Mouse (Mus musculus) retina, adult 2 months (tissue): ENCODE data around the gene Srsf9.
"Not testable (repeated sequence)": the region's sequence is repeated elsewhere in the genome, so short reads cannot be mapped to it uniquely, and the experiment has no call there.

Experiments used
- DNase-seq: peaks from one replicate; pipeline ENCODE4 v3.0.0-alpha.2; 2012; ENCODE audit warnings: low read depth, low spot score

Gene Srsf9

DNA sequence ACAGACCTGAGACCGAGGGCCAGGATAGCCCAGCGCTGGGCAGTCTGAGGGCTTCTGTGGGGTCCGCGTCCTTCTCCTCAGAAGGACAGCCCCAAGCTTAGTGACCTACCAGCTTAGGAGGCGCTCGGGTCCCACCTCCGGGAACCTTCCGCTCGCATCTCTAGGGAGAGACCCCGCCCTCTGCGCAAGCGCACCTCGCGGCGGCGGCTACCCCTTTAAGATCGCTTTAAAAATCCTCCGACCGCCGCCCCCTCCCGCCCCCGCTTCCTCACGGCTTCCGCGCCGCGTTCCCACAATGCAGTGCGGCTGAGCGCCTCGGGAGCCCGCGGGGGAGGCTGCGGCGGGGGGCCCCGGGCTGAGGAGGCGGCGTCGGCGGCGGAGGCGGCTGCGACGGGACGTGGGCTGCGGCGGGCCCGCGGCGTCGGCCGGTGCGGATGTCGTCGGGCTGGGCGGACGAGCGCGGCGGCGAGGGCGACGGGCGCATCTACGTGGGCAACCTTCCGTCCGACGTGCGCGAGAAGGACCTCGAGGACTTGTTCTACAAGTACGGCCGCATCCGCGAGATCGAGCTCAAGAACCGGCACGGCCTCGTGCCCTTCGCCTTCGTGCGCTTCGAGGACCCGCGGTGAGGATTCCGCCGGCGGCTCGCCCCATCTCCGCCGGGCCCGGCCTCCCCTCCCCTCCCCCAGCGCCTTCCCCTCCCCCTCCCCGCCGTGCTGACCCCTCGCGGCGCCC, at the start of gene Srsf9:
Srsf9 (plus strand) TSS at position 303 of the 735 bp plus-strand sequence.
- peak; percentile 91 for DNase-seq

DNA sequence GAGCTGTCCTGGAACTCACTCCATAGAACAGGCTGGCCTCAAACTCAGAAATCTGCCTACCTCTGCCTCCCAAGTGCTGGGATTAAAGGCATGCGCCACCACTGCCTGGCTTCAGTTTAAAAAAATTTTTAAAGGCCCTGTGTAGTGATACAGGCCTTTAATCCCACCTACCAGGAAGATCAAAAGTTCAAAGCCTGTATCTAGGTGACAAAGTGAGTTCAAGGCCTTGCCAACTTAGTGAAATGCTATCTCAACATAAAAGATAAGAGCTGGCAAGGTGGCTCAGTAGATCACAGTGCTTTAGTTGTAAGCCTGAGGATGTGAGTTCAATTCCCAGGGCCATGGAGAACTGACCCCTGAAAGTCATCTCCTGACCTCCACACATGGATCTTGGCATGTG, 48.9 kb upstream of the Srsf9 start:
- DNase-seq, result no peak

DNA sequence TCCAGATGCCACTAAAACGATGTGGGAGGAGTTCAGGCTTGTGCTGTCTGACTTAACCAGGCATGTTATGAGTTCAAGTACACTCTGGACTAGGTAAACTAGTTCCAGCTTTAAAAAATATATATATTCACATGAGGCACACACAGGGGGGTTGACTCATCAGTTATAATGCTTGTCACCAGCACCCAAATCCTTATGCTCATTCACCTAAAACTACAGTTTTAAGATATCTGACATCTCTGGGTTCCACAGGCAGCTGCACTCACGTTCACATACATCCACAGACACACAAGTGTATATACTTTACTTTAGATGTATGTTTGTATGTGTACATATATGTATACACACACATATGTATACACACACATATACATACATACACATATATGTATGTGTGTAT, 48.2 kb upstream of the Srsf9 start:
- no peak for DNase-seq

DNA sequence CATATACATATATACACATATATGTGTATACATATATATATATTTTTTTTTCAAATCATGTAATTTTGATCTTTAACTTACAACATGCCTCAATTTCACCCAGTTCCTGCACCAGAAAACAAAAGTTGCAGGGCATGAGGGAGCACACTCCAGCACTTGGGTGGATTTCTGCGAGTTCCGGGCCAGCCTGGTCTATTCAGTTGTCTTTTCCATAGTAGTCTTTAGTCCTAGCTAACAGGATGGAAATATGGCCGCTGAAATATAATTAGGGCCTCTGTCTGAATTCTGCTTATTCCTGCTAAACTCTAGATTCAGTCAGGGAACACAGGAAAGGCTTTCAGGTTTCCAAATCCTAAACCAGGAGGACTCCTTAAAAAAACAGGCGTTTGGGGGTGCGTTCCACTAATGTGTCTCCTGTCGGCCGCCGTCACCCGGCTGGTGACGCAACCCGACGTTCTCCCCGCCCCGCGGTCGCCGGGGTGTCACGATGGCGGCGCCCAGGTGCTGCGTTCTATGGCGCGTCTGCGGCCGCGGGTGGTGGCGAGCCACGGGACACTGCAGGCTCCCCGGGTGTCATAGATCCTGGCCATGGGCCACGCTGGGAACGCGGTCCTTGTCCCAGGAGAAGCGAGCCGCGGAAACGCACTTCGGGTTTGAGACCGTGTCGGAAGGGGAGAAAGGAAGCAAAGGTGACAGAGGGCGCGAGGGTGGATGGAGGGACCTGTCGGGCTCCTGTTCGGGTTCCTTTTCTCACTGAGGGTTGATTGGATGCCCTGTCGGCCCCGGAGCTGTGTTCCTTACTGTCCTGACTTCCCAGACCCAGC, 47.5 kb upstream of the Srsf9 start, which contains the start of gene Coq5:
Coq5 (plus strand) TSS at position 441 of the 824 bp plus-strand sequence.
- DNase-seq, result peak; percentile 72

DNA sequence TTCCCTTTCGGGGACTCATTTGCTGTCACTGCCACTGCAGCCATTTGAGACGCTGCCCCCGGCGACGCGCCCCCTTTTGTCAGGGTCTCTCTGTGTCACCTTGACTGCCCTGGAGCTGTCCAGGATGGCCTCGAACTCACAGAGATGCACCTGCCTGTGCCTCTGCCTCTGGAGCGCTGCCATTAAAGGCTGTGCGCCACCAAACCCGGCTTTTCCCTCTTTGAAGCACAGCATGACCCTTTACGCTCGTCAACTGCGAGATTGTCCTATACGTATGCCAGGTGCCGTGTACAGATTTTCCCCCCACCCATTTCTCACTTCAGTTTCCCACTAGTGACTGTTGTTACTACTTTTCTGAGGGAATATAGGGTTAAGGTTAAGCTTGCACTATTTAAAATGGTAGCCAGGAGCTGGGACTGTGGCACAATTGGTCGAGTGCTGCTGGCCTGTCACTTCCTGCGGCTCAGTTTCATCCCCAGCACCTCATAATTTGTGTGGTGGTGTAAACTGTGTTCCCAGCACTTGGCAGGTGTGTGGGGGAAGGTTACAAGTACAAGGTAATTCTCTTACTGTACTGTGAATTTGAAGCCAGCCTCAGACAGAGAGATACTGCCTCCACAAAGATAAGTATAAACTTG, 46.8 kb upstream of the Srsf9 start:
- no peak for DNase-seq

DNA sequence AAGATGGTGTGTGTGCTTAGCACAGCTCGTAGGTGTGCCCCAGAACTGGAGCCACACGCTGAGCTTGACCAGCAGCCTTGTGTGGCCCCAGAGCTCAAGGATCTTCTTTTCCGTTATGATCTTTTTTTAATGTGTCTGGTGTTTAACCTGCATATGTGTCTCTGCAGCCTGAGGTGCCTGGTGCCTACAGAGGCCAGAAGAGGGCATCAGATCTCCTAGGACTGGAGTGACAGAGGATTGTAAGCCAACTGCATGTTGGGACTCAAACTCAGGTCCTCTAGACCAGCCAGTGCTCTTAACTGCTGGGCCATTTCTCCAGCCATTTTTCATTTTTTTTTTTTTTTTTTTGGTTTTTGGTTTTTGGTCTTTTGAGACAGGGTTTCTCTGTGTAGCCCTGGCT, 42.2 kb upstream of the Srsf9 start:
- no peak for DNase-seq

DNA sequence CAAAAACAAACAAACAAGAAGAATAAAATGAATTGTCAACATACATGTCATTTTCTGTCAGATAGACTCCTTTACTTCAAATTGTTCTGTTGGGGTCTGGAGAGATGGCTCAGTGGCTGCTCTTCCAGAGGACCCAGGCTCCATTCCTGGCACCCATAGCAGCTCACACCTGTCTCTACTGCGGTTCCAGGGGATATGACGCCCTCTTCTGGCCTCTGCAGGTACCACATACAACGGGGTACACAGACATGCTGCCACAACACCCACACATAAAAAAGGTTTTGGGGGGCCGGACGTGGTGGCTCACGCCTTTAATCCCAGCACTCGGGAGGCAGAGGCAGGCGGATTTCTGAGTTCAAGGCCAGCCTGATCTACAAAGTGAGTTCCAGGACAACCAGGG, 32.8 kb upstream of the Srsf9 start:
- DNase-seq, result no peak

DNA sequence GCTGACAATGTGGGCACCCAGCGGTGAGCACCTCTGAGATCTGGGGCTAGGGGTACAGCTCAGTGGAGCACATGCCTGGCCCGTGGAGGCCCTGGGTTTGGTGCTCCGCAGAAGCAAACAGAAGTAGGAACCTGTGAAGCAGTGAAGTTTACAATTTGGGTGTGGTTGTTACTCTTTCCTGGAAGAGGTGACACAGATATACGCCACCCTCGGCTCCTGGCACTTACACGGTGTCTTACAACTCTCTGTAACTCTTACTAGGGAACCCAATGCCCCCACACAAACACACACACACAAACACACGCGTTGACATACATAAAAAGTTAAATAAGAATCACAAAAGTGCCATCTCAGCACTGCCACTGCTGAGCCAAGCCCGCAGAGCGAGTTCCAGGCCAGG, 30.6 kb upstream of the Srsf9 start:
- DNase-seq, result no peak

DNA sequence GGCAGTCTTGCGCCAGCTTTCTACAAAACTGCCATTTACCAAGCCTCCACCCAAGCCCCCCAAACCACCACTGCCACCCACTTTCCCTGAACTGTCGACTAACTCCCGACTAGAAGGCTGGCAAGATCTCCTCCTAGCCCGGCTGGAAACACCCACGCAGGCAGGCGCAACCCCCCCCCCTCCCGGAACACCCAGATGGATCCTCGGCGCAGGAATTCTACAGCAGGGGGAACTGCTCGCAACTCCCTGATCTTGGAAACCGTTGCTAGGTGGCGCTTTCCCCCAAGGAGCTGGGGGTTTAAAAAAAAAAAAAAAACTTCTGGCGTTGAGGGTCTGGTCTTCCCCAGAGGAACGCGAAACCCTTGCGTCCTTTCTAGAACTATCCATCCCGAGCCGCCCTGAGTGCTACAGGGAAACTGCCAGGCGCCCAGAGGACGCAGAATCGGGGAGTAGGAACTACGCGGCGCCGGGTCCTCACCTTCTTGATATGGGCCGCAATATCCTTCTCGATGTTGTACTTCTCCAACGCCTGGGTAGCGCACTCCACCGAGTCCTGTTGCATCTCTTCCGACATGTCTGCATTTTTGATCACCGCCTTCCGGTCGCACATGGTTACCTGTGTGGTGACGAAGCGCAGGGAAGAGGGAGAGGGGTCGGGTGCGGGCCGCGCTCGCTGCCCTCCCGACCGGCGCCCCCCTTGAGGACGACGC, 26.8 kb upstream of the Srsf9 start:
- peak; percentile 37 for DNase-seq

DNA sequence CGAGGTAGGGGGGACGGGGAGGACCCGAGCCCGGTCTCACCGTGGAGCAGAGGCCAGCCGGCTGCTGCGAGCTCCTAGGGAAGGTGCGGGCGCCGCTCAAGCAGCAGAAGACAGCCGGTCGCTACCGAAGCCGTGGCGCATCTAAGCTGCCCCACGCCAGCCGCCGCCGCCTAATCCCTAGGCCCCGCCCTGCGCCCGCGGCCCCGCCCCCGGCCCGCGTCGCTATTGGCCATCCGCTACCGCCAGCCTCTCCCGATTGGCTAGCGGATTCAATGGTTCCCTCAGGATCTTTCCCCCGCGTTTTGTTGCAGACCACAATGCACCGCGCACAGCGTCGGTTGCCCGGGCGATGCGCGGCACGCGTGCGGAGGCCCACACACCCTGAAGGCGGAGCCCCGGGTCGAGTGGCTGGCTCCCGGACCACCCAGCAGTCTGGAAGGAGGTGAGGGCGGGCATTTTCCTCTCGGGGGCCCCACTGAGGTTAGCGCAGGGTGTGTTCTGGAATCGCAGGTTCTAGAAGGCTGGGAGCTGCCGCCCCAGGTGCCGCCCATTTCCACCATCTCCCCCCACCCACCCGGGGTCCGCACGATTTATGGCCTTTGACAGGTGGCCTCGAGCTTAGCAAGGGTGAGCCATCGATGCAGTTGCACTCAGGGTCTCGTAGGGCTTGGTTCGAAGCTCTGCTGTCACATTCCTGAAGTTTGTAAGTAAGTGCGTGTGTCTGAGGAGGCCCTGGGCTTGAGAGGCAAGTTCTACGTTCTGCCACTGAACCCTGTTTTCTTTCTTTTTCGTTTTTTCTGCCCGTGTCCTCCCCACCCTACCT, 26.0 kb upstream of the Srsf9 start, which contains the start of gene Dynll1:
Dynll1 (minus strand) TSS at position 208 of the 823 bp plus-strand sequence.
- DNase-seq, result peak; percentile 99

DNA sequence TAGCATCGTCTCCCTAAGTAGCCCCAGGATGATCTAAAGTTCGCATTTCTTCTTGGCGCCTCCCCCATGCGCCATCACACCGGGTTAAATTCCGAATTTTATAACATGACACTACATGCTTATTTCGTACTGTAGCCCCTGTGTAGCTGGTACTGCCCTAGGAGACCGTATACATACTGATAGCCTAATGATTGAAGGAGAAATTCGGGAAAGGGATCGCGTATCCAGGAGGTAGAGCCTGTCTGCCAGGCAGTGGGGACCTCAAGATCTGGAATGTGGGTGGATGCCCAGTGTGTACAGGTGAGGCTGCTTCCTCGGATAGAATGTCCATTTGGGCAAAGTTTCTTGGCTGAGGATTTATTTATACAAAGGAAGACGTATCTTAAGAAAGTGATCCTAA, 25.4 kb upstream of the Srsf9 start:
- no peak for DNase-seq

DNA sequence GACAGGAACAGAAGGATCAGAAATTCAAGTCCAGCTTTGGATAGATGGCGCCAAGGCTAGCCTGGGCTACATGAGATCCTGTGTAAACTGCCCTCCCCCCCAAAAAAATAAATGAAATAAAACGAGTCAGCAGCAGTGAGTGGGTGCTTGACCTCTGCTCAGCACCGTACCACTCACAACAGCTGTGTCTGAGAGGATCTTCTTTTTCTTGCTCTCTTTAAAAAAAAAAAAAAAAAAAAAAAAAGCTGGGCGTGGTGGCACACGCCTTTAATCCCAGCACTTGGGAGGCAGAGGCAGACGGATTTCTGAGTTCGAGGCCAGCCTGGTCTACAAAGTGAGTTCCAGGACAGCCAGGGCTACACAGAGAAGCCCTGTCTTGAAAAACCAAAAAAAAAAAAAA, 24.8 kb upstream of the Srsf9 start:
- not testable (repeated sequence) for DNase-seq

DNA sequence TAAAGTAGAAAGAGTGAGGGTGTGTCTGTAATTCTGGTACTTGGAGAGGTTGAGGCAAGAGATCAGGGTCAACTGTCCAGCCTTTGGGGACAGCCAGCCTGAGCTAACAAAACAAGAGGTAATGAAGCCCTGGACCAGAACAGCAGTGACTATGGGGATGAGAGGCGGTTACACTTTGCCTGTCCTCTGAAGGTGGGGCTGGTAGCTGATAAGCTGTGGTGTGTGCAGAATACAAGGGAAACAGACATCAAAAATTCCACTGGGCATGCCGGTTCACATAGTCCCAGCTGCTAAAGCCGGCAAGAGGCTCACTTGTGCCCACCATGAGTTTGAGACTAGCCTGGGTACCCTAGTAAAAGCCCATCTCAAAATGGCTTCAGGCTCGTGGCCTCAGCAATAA, 14.6 kb upstream of the Srsf9 start:
- no peak for DNase-seq

DNA sequence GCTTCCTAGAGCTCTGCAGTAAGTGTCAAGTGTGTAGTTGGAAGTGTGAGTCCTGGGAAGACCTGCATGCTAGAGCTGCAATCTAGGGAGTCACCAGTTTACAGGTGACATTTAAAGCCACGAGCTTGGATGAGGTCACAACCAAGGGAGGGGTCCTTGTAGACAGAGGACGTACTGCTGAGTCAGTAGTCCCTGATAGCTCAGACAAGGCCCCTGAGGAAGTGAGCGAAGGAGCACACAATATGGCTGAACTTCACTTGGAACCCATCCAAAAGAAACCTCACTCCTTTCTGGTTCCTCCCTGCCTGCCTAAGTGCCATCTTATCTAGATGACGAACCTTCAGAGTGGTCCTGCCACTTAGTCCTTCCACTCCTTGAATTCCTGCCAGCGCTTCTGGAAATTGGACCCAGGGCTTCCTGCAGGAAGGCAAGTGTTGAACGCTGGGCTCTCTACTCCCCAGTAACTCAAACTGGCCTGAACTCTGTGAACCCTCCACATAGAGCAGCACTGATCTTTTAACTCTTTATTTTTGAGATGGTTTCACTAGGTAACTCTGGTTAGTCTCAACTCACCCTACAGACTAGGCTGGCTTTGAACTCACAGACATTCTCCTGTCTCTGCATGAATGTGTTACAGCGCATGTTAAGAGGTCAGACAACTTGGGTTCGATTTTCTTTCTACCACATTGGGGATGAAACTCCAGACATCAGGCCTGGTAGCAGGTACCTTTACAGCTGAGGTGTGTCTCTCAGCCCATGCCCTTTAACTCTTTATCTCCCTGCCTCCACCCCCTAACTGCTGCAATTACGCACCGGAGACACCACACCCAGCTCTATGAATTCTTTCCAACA, 13.9 kb upstream of the Srsf9 start:
- no peak for DNase-seq

DNA sequence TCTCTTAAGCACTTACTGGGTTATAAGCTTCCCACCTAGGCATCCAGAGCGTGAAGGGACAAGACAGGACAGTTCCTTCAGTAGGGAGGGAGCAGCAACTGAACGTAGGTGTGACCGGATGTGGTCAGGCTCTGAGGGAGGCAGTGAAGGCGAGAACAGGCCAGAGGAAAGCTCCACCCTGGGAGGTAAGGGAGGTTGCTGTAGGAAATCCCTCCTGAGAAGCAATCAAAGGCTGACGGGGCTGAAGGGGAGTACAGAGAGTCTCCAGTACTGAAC, 13.4 kb upstream of the Srsf9 start:
- DNase-seq, result no peak

DNA sequence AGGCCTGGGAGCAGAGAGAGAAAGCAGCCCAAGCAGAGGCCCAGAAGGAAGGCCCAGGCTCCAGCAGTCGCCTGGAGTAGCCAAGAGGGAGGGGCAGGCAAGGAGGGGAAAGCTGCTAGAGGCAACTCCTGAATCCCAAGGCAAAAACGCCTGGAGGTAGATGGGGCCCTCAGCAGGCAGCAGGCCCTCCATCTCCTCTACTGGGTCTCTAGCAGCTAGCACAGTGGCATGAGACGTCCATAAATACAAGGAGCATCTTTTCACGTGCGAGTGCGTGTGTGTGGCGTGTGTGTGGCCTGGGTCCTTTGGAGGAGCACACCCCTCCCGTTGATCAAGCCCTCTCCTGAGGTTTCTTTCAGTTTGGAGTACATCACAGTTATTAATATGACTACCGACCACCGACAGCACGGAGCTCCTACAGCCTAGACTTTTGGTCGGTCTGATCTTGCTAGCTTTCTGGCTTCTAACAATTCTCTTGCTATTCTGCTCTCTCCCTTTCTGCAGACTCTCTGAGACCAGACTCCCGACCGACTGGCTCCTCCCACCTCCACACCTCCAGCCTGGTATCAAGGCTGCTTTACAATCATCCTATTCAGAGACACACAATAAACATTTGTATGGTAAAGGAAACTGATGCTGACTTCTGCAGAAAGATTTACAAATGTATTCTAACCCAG, 9.9 kb upstream of the Srsf9 start:
- DNase-seq, result no peak

DNA sequence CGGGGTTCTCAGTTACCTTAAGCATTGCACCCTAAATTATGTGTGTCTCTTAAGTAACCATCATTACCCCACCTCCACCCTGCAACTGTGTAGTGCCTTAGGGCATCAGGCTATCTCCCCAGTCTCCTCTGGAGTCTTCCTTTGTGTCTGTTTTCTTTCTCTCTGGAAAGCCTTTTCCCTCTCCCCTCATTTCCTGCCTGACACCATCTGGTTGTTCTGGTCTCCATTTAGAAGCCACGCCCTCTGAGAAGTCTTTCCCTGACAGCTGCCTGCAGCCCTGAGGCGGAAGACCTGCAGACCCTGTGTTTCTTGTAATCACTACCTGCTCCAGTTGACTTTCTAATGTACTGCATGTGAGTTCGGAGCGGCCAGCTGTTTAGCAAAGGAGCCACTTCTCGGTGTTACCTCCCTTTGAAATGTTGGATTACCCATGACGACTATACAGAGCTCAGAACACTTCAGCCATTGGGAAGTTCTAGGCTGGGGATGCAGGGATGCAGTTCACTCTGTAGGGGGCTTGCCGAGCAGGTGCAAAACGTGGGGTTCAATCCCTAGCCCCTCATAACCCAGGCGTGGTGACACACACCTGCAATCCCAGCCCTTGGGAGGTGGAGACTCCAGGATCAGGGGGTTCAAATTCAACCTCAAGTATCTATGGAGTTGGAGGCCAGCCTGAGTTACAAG, 9.2 kb upstream of the Srsf9 start:
- no peak for DNase-seq

DNA sequence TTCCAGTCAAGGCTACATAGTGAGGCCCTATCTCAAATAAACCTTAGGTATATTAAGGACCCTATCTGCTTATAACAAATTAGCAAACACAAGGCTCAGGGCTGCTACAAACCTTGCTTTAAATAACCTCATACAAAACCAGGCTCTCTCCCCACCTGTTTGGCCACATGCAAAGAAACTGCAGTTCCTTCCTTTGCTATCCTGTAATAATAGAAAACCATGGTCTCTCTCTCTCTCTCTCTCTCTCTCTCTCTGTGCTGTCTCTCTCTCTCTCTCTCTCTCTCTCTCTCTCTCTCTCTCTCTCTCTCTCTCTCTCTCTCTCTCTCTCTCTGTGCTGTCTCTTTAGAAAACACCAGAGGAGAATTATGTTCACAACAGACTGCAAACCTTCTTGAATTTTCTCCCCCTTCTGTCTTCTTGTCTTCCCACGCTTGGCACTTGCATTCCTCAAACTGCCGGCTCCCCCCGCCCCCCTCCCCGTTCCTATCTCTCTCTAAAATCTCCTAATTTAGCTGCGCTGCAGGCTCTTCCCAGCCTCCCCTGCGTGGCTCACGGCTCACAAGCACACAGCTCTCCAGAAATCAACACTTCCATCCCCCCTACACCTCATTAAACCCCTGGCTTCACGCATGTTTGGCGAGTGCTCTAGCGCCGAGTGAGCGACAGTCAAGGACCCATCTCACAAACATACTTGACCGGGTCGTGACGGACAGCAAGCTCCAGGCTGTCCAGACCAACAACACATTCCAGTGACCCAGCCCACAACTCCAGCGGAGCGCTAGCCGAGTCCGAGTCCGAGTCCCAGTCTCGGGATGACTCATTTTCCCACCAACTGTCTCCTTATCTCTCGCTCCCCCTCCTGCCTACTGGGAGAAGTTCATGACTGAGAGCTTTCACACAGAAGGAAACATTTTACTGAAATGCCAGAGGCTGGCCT, 7.7 kb upstream of the Srsf9 start:
- no peak for DNase-seq
